Mouse (Mus musculus): ENCODE measurements around the gene Tapt1. TPM values are rescaled to one million over a fixed set of nuclear protein-coding genes. Genes with fewer than 3 reads are reported as not detected.
"Not testable (repeated sequence)": the region's sequence is repeated elsewhere in the genome, so short reads cannot be mapped to it uniquely, and the experiment has no call there.

Gene Tapt1
- 28.5 and 29.5 TPM in 2 replicates for polyA plus RNA-seq (2015; fragmentation: Nextera tagmentation; extraction: Ambion mirVana)

DNA sequence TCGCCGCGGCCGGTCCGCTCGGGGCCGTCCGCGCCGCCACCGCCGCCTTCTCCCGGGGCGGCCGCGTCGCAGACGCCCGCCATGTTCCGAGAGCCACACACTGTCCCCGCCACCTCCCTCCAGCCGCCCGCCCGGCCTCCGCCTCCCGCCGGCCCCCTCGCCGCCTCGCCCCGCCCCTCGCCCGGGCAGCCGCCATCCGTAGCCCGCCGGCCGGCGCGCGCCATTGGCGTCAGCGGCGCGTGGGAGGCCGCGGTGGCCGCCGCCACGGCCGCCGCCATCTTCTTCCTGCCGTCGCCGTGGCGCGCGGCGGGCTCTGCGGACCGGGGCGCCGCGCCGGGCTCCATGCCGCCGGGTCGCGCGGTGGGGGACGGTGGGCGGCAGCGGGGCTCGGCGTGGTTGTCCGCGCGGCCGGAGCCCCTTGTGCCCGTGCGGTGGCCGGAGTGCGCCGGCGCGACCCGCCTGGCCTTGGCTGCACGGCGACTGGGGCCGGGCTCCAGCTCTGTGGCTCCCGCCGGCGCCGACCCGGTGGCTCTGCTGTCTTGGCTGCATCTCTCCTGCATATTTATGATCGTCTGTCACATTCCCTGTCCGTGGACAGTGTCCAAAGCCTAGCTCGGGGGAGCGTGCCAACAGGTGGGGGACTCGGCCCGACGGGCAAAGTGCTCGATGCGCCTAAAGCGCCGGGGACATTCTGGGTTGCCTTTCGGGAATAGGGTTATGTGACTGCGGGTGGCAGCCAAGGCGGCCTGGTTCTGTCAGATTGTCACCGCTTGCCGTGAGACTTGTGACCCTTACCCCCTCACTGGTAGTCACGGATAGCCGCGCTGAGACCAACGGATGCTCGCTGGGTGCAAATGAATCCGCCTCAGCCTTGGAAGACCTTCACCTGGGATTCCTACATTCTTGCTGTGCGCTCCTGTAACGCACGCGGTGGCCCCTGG is at the start of gene Tapt1:
TSS of gene Tapt1 (minus strand) at position 106 of the 941 bp plus-strand sequence.
- peak; percentile 97 for ATAC-seq
- Histone ChIP-seq H3K4me2 (ENCODE audit: low read length) (peak within 1 kb of the TSS; percentile 89), H3K4me1 (ENCODE audit: control insufficient read depth, insufficient read depth, low read depth, low read length) (peaks cover 21% of the 10 kb centered on the region), H3K27me3 (replicated peaks; ENCODE audit: control insufficient read depth, insufficient read depth, low read length) (no peaks in the 10 kb centered on the region), H3K27ac (ENCODE audit: low read depth, low read length) (peak within 1 kb of the TSS; percentile 96), H3K36me3 (ENCODE audit: control insufficient read depth, insufficient read depth, low read length) (no peaks in the 10 kb centered on the region), H3K9ac (ENCODE audit: low read depth, low read length) (peak within 1 kb of the TSS; percentile 97), H3K4me3 (ENCODE audit: low read length) (peak within 1 kb of the TSS; percentile 86), H3K9me3 (ENCODE audit: control insufficient read depth, low read length) (no peaks in the 10 kb centered on the region)
- under 1% methylated on average over 89 of the region's 121 CpGs for WGBS

DNA sequence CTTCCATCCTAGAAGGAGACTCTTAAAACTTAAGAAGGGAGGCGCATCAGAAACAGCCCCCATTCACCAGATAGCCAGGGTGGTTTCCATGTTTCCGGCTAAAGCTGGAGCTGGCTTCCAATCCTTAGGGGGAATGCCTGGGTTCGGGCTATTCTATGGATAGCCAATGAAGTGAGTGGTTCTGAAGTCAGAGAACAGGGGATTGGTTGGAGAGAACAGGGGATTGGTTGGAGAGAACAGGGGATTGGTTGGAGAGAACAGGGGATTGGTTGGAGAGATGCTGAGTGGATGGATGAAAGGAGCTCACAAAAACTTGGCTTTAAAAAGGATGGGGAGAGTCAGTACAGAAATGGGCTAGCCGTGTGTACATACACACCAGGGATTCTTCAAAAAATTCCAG is 45.1 kb upstream of the Tapt1 start:
- Histone ChIP-seq H3K4me2 (ENCODE audit: low read length) (no peak overlapping the region), H3K27ac (ENCODE audit: low read depth, low read length) (no peak overlapping the region), H3K4me1 (ENCODE audit: control insufficient read depth, insufficient read depth, low read depth, low read length) (no peaks in the 10 kb centered on the region), H3K36me3 (ENCODE audit: control insufficient read depth, insufficient read depth, low read length) (no peaks in the 10 kb centered on the region), H3K9me3 (ENCODE audit: control insufficient read depth, low read length) (no peaks in the 10 kb centered on the region), H3K27me3 (replicated peaks; ENCODE audit: control insufficient read depth, insufficient read depth, low read length) (no peaks in the 10 kb centered on the region), H3K9ac (ENCODE audit: low read depth, low read length) (no peak overlapping the region), H3K4me3 (ENCODE audit: low read length) (no peak overlapping the region)
- ATAC-seq = no peak
- WGBS = 83% methylated on average over 4 of the region's 4 CpGs

DNA sequence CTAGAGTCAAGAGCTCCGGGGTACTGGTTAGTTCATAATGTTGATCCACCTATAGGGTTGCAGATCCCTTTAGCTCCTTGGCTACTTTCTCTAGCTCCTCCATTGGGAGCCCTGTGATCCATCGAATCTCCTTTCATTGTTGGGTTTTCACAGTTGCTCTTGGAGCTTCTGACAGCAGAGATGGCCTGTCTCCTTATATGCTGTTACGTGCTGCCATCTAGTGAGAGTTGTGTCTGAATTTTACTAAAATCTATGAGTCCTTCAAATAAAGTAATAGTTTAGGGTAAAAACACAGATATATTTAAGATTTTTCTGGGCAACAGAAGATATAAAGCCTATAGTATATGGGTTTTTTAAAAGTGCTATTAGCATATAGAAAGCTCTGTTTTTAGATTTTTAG is 42.1 kb upstream of the Tapt1 start:
- WGBS = 42% methylated on average over 2 of the region's 3 CpGs

DNA sequence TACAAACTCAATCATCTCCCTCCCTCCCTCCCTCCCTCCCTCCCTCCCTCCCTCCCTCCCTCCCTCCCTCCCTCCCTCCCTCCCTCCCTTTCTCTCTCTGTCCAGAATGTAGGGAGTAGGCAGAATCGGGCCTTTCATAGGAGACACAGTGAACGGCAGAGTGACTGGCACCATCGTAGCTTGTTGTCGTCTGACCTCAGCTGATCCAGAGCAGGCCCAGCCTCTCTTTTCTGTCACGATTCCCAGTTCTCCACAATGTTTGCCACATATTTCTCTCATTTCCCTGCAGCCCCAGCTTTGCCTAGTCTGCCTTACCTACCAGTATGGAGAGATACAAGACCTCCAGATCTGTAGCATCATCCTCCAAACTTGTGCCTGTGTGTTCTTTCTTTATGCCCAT is 35.3 kb upstream of the Tapt1 start:
- ATAC-seq = no peak
- 58% methylated on average over 4 of the region's 5 CpGs for WGBS
- H3K27me3 ChIP-seq (replicated peaks; ENCODE audit: control insufficient read depth, insufficient read depth, low read length) = no peaks in the 10 kb centered on the region
- no peaks in the 10 kb centered on the region for H3K4me1 ChIP-seq (ENCODE audit: control insufficient read depth, insufficient read depth, low read depth, low read length)
- H3K27ac ChIP-seq (ENCODE audit: low read depth, low read length) = no peak overlapping the region
- no peak overlapping the region for H3K9ac ChIP-seq (ENCODE audit: low read depth, low read length)
- no peak overlapping the region for H3K4me3 ChIP-seq (ENCODE audit: low read length)
- H3K9me3 ChIP-seq (ENCODE audit: control insufficient read depth, low read length) = no peaks in the 10 kb centered on the region
- H3K36me3 ChIP-seq (ENCODE audit: control insufficient read depth, insufficient read depth, low read length) = no peaks in the 10 kb centered on the region
- H3K4me2 ChIP-seq (ENCODE audit: low read length) = no peak overlapping the region

More for the DNA sequence above, 42.1 kb upstream of the Tapt1 start:
- H3K9ac ChIP-seq (ENCODE audit: low read depth, low read length); H3K4me2 ChIP-seq (ENCODE audit: low read length); H3K4me1 ChIP-seq (ENCODE audit: control insufficient read depth, insufficient read depth, low read depth, low read length); H3K9me3 ChIP-seq (ENCODE audit: control insufficient read depth, low read length); H3K36me3 ChIP-seq (ENCODE audit: control insufficient read depth, insufficient read depth, low read length); H3K27me3 ChIP-seq (replicated peaks; ENCODE audit: control insufficient read depth, insufficient read depth, low read length); H3K4me3 ChIP-seq (ENCODE audit: low read length); H3K27ac ChIP-seq (ENCODE audit: low read depth, low read length): not testable (repeated sequence)
- ATAC-seq = peak; percentile 72

DNA sequence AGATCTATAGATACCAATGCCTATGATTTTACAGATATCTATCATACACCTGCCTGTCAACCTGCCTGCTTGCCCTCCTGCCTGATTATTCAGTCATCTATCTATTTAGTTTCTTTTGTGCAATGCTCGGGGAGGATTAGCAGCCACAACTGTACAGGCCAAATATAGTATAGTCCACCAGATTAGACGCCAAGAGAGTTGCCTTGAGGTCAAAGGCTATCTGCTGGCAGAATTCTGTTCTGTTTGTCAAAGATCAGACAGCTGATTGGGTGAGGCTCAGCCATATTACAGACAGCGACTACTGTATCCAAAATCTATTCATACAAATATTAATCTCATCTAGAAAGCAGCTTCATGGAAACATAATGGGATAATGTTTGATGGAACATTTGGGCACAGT is 34.7 kb upstream of the Tapt1 start:
- H3K4me1 ChIP-seq (ENCODE audit: control insufficient read depth, insufficient read depth, low read depth, low read length) = no peaks in the 10 kb centered on the region
- 71% methylated on average over 3 of the region's 3 CpGs for WGBS
- no peak for ATAC-seq
- H3K27ac ChIP-seq (ENCODE audit: low read depth, low read length) = no peak overlapping the region
- no peaks in the 10 kb centered on the region for H3K9me3 ChIP-seq (ENCODE audit: control insufficient read depth, low read length)
- H3K36me3 ChIP-seq (ENCODE audit: control insufficient read depth, insufficient read depth, low read length) = no peaks in the 10 kb centered on the region
- no peaks in the 10 kb centered on the region for H3K27me3 ChIP-seq (replicated peaks; ENCODE audit: control insufficient read depth, insufficient read depth, low read length)
- H3K4me2 ChIP-seq (ENCODE audit: low read length) = no peak overlapping the region
- no peak overlapping the region for H3K9ac ChIP-seq (ENCODE audit: low read depth, low read length)
- no peak overlapping the region for H3K4me3 ChIP-seq (ENCODE audit: low read length)

DNA sequence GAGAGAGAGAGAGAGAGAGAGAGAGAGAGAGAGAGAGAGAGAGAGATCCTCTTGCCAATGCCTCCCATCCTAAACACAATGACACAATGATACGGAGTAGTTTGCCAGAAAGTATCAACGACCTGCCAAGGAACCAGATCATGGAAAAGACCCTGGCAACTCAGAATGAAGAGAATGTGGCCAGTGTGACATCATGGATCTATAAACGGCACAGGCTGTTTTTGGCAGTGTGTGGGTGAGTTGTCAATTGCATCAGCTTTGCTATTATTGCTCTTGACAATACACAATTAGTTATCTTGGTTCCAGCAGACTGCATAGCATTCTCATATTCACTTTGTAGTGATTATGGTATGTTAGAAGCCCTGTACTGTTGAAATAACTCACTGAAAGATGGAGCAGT is 33.3 kb upstream of the Tapt1 start:
- Histone ChIP-seq H3K27me3 (replicated peaks; ENCODE audit: control insufficient read depth, insufficient read depth, low read length) (no peaks in the 10 kb centered on the region), H3K4me1 (ENCODE audit: control insufficient read depth, insufficient read depth, low read depth, low read length) (no peaks in the 10 kb centered on the region), H3K27ac (ENCODE audit: low read depth, low read length) (no peak overlapping the region), H3K9me3 (ENCODE audit: control insufficient read depth, low read length) (no peaks in the 10 kb centered on the region), H3K4me2 (ENCODE audit: low read length) (no peak overlapping the region), H3K36me3 (ENCODE audit: control insufficient read depth, insufficient read depth, low read length) (no peaks in the 10 kb centered on the region), H3K4me3 (ENCODE audit: low read length) (no peak overlapping the region), H3K9ac (ENCODE audit: low read depth, low read length) (no peak overlapping the region)
- ATAC-seq = no peak
- WGBS = 65% methylated on average over 3 of the region's 3 CpGs

DNA sequence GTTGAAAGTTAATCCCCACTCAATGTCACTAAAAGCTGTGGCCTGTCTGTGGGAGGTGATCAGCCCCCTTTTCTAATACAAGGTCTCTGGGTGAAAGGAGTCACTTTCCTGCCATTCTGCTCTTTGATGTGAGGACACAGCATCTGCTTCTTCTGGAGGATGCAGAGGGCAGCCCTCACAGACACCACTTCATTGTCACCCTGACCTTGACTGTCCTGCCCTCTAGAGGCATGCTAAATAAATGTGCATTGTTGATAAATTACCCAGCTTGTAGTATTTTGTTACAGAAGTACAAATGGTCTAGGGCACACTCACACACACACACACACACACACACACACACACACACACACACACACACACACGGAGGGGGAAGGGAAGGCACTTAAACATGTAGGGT is 31.7 kb upstream of the Tapt1 start:
- no peak overlapping the region for H3K9ac ChIP-seq (ENCODE audit: low read depth, low read length)
- H3K27me3 ChIP-seq (replicated peaks; ENCODE audit: control insufficient read depth, insufficient read depth, low read length) = no peaks in the 10 kb centered on the region
- H3K36me3 ChIP-seq (ENCODE audit: control insufficient read depth, insufficient read depth, low read length) = no peaks in the 10 kb centered on the region
- no peak overlapping the region for H3K4me3 ChIP-seq (ENCODE audit: low read length)
- H3K27ac ChIP-seq (ENCODE audit: low read depth, low read length) = no peak overlapping the region
- no CpG with 5 or more reads among the region's 1 CpGs for WGBS
- H3K4me1 ChIP-seq (ENCODE audit: control insufficient read depth, insufficient read depth, low read depth, low read length) = no peaks in the 10 kb centered on the region
- H3K9me3 ChIP-seq (ENCODE audit: control insufficient read depth, low read length) = no peaks in the 10 kb centered on the region
- ATAC-seq = no peak
- no peak overlapping the region for H3K4me2 ChIP-seq (ENCODE audit: low read length)

DNA sequence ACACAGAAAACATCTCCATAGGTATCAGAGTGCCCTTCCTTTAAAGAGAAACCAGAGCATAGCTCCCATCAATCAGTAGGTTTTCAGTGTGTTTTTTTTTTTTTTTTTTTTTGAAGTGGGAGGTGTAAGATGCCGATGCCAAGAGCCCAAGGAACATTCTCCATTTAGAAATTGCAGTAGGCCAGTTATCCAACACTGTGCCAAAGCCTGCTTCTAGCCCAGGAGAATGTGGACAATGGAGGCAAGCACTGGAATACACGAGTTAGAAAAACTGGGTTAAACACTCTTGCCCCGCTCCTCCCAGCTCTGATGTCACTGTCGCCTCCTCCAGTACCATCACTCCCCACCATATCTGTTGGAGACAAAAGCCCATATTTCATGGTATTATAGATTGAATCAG is 31.0 kb upstream of the Tapt1 start:
- H3K36me3 ChIP-seq (ENCODE audit: control insufficient read depth, insufficient read depth, low read length) = no peaks in the 10 kb centered on the region
- no peaks in the 10 kb centered on the region for H3K4me1 ChIP-seq (ENCODE audit: control insufficient read depth, insufficient read depth, low read depth, low read length)
- H3K9ac ChIP-seq (ENCODE audit: low read depth, low read length) = no peak overlapping the region
- H3K27ac ChIP-seq (ENCODE audit: low read depth, low read length) = no peak overlapping the region
- ATAC-seq = no peak
- H3K9me3 ChIP-seq (ENCODE audit: control insufficient read depth, low read length) = no peaks in the 10 kb centered on the region
- no peak overlapping the region for H3K4me2 ChIP-seq (ENCODE audit: low read length)
- H3K27me3 ChIP-seq (replicated peaks; ENCODE audit: control insufficient read depth, insufficient read depth, low read length) = no peaks in the 10 kb centered on the region
- 80% methylated on average over 4 of the region's 4 CpGs for WGBS
- no peak overlapping the region for H3K4me3 ChIP-seq (ENCODE audit: low read length)

DNA sequence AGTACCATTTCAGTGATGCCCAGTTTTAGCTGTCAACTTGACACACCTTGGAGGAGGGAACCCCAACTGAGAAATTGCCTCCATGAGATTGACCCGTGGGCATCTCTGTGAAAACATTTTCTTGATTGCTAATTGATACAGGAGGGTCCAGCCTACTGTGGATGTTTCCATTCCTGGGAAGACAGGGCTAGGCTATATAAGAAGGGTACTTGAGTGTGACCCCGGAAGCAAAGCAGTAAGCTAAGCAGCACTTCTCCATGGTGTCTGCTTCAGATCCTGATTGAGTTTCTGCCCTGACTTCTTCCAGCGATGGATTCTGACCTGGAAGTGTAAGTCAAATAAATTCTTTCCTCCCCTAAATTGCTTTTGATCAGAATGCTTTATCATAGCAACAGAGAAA is 30.1 kb upstream of the Tapt1 start:
- H3K27ac ChIP-seq (ENCODE audit: low read depth, low read length) = no peak overlapping the region
- no peak overlapping the region for H3K4me2 ChIP-seq (ENCODE audit: low read length)
- no peaks in the 10 kb centered on the region for H3K36me3 ChIP-seq (ENCODE audit: control insufficient read depth, insufficient read depth, low read length)
- H3K27me3 ChIP-seq (replicated peaks; ENCODE audit: control insufficient read depth, insufficient read depth, low read length) = no peaks in the 10 kb centered on the region
- no peak for ATAC-seq
- WGBS = 90% methylated on average over 3 of the region's 3 CpGs
- H3K4me1 ChIP-seq (ENCODE audit: control insufficient read depth, insufficient read depth, low read depth, low read length) = no peaks in the 10 kb centered on the region
- no peak overlapping the region for H3K4me3 ChIP-seq (ENCODE audit: low read length)
- no peak overlapping the region for H3K9ac ChIP-seq (ENCODE audit: low read depth, low read length)
- H3K9me3 ChIP-seq (ENCODE audit: control insufficient read depth, low read length) = no peaks in the 10 kb centered on the region

Measured in hindbrain, embryonic 16.5 days (tissue).